Mouse (Mus musculus): ENCODE measurements around the gene Cfap45.

The Cfap45 gene

DNA sequence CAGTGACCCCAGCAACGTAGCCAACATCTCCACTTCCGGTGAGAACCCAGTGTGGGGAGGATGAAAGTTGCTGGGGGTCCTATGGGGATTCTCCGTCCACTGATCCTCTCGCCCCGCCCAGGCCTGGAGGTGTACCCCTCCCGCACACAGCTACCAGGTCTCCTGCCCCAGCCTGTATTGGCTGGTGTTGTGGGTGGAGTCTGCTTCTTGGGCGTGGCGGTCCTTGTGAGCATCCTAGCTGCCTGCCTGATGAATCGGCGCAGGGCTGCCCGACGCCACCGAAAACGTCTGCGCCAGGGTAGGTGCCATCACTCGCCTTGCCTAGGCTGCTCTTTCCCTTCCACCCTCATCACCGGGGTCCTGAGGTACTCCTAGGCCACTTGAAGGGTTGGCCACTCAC, 24.6 kb upstream of the Cfap45 start:
- peak; percentile 58 for DNase-seq (ENCODE audit: low read depth, low spot score)

DNA sequence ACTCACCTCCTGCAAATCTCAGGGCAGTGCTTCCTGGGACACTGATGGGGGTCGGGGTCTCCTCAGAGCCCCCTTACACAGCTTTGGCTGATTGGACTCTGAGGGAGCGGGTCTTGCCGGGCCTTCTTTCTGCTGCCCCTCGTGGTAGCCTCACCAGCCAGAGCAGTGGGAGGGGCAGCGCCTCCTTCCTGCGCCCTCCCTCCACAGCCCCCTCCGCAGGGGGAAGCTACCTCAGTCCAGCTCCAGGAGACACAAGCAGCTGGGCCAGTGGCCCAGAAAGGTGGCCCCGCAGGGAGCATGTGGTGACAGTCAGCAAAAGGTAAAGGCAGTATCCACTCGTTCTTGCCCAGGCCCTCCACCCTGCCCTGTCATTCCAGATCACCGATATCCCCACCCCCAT, 23.2 kb upstream of the Cfap45 start:
- no peak for DNase-seq (ENCODE audit: low read depth, low spot score)

DNA sequence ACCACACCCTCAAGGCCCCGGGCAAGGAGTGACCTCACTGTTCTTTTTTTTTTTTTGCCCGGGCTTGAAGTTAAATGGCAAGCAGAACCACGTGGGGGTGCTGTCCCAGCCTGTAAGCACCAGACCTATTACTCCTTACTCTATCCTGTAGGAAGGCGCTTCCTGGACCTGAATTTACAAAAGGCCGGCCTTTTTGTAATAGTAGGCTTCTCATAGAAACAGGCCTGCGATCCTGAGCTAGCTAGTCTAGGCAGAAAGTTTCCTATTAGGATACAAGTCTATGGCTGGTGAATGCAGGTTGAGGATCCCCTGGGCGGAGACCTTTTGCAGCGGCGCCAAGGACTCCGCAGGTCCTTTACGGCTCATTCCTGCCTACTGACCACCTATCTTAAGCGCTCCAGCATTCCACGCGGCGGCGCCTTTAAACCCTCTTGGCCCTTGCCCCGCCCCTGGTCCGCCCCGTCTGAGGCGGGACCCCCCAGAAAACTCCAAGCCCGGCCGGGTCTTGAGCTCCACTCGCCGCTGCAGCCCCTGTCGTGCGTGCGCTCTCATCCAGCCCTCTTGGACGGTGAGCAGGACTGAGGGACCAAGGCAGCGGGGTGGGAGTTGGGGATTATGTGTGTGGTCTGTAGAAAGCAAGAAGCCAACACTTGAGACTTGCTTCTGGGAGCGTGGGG, 20.7 kb upstream of the Cfap45 start, which contains the start of gene Tagln2:
Gene Tagln2, plus strand, starts transcription at position 283 of the 677 bp plus-strand sequence.
- DNase-seq (ENCODE audit: low read depth, low spot score) = peak; percentile 90

DNA sequence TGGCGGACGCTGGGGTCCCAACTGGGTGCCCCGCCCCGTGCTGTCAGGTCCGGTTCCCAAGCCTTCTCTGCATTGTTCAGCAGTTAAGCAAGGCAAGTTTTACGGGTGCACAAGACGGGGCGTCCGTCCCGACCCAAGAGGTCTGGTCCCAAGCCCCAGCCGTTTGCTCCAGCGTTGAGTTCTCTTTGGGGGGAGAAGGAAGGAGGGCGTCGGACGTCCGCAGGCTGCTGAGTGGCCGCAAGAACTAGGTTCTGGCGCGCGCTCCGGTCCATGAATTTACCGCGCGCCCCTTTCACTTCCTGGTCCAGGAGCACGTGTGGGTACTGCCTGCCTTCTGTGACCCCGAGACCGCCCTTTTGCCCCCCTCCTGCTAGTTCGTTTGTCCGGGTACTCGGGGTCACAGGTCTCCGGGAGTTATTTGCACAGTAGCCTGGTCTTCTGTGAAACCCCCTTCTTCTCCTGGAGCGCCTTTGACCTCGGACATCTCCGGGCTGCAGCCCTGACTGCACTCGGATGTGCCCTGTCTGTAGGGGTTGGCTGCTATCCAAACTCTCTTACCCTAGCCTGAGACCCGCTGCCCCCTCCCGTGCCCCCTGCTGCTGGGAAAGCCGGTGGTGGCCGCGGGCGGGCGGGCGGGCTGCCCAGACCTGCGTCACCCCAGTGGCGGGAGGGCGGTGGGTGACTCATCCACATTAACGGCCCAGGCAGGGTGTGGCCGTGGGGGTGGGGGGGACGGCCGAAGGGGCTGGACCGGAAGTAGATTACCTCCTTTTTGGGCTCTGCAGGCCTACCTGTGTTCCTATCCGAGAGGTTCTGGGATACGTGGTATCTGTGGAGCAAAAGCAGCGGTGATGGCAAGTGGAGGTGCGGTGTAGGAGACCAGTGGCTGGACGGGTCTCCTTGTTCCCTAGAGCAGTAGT, 19.9 kb upstream of the Cfap45 start:
- DNase-seq (ENCODE audit: low read depth, low spot score) = no peak

DNA sequence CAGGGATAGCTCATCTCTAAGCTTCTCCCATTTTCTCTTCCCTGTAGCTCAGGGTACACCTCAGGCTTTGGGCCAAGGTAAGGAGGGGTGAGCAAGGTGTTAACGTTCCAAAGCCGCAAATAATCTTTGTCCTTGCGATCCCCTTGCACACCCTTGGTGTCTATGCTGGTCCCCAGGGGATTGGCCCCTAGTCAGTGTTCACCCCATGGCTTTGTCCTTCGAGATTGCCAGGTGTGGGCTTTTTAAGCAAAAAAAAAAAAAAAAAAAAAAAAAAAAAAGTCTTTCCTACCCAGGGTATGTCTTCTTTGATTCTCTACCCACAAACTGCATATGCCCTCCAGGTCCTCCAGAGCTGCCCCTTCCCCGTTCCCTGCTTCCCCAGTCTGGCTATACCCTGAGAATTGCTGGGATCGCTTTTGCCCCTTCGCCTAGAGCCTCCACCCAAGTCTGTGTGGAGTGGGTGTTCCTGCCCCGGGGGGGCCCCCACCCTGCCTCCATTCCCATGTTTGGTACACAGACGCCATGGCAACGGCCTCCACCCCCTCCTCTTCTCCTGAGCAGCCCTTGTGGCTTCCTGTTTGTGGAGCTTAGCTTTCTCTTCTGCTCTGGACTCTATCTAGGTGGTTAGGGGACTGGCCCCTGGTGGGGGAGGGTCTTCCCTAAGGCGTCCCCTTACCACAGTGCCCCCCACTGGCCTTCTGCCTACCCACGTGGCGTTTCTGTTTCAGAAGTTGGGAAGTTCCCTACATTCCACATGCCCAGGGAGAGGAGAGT, 19.0 kb upstream of the Cfap45 start:
- DNase-seq (ENCODE audit: low read depth, low spot score) = peak; percentile 51

DNA sequence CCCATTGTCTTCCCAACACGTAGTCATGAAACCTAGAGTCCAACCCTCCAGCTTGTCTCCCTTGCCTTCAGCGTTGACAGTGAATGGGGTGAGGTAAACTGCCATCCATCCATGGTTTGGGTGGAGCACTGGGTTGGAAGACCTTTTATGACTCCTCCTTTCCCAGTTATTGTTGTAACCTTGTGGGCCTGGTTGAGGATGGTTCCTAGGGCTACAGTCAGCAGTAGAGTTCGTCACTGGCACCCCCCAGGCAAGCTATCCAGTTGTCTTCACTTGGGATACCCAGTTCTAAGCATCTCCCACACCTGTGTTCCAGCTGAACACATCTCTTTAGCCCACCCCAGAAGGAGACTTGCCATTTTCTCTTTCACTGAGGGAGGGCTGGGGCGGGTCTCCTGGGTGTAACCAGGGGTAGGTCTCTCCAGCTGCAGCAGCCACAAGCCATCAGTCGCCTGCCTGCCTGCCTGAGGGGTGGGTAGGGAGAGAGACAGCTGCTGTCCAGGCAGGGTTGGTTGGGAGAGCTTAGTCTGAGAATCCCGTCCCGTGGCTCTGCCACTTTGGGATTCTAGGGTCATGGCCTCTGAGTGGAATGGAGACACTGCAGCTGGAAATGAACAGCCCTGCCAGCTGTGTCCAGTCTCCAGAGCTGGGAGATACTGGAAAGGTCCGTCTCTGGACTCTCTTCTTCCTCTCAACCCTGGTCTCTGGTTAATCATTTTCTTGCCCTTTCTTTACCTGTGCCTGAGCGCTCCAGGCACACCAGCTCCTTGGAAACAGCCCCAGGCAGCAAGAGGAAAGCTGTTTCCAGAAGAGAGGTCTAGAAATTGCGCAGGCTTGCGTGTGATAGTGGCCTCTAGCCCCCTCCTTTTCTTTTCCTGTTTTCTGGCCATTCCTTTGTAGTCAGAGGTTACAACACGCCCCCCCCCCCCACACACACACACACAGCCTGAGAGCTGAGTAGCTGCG, 18.2 kb upstream of the Cfap45 start:
- peak; percentile 64 for DNase-seq (ENCODE audit: low read depth, low spot score)

DNA sequence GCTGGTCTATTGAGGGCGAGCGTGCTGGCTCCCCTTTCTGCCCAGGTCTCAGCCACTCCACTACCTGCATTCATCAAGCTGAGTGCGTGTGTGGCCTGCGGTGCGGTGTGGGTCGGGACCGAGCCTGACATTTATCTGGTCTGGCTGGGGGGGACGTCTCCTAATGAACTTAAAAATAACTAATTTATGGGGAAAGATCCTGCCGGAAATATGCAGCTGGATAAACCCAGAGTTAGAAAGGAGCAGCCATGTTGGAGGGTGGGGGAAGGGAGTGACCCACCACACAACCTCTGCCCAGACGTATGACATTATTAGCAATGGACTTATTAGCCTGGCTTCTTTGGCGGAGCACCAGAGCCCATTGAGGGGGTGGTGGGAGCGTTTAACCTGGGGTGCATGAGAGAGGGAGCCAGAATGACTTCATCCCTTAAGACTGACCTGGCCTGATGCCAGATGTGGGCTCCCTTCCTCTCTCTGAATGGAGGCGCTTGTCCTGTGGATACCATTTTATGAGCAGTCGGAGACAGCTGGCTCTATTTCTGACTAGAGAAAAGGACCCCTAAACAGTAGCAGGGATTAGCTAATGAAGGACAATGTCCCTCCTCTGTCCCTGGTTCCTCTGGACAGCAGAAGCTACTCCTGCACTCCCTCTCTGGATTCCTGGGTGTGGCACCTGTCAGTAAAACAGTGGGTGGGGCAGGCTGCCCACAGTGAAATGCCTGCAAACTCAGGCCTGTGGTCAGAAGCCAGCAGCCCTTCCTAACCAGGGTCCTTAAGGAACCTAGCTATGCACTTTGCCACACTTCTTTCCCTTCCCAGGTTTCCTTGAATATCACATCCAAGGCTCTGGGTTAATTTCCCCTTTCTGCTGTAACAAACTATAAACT, 17.2 kb upstream of the Cfap45 start:
- no peak for DNase-seq (ENCODE audit: low read depth, low spot score)

DNA sequence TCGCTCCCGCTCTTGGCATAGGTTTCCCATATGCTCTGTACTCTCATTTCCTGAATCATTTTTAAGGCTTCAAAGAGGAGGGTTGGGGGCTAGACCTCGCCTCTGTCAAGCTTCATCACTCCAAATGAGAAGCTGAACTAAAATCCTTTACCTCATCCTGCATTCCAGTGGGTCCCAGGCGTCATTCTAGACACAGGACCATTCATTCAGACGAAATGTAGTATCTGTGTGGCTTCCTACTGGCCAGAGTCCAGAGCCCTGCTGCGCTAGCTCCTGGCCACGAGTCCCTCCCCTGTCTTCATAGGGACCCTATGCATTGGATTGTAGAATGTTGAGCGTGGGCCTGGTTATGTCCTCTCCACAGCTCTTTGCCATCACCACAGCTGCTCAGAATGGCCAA, 15.8 kb upstream of the Cfap45 start:
- DNase-seq (ENCODE audit: low read depth, low spot score) = no peak

DNA sequence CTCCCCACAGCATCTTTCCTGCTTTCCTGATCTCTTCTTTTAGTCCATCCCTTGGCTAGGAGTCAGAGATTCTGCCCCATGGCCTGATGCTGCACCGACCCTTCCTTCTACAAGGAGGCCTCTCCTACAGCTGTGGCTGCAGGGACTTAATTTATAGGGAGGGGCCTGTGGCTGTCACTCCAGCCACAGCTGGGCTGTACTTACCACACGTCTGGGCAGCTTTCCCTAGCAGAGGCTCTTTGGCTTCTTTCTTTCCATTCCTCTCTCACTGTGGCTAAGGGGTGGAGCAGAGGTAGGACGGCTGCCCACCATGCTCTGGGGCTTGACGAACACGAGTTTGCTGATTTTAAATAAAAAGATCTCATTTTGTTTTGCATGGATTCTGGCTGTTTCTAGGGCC, 13.6 kb upstream of the Cfap45 start:
- DNase-seq (ENCODE audit: low read depth, low spot score) = no peak

DNA sequence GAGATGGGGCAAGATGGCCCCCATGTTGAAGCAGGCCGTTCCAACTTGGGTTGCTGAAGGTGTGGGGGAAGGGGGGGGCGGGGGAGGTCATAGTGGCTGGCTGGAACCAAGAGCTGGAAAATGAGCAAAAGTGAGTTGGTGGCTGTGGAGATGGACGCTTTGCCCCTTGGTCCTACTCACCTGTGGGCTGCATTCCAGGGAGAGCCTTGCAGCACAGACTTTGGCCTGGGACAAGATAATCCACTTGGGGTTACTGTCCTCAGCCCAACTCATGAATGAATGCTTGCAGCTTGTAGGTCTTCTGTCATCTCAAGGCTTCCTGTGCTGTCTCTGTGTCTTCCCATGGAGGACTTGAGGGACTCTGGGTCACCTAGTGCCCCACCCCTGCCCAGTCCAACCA, 12.9 kb upstream of the Cfap45 start:
- no peak for DNase-seq (ENCODE audit: low read depth, low spot score)

DNA sequence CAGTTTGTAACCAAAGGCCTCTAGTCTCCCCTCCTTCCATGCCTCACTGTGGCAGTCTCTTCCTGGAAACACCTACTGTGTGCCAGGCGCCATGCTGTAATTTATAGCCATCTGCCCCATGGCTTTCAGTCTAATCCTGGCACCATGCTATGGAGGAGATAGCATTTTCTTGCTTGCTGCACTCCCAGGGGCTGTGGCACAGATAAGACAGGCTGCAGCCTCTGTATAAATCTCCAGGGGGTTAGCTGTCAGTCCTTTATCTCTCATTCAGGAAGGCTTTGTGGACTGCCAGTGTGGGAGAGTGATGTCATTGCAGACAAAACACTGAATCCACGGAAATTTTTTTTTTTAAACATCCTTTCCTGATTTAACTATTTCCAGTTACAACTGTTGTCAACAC, 12.4 kb upstream of the Cfap45 start:
- DNase-seq (ENCODE audit: low read depth, low spot score) = no peak

DNA sequence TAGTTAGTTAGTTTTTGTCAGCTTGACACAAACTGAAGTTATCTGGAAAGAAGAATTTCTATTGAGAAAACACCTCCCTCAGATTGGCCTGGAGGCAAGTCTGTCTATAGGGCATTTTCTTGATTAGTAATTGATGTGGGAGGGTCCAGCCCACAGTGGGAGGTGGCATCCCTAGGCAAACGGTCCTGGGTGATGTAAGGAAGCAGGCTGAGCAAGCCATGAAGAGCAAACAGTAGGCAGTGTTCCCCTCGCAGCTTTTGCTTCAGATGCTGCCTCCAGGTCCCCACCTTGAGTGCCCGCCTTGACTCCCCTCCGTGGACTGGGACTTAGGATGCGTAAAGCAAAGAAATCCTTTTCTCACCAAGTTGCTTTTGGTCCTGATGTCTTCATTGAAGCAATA, 11.4 kb upstream of the Cfap45 start:
- DNase-seq (ENCODE audit: low read depth, low spot score) = no peak

DNA sequence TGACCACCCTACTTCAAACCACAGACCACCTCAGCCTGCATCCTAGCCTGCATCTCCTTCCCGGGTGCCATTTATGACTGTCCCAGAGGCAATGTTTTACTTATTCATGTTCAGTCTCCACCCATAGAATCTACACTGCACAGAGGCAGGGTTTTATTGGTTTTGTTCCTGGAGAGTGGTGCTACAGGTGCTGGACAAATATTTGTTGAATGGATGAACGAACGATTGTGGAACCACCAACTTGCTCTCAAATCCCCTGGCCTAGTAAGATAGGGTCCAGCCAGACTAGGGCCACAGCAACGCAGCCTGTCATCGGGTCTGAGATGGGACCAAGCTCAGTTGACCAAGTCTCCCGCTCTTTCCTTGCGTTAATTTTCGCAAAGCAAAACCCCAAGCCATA, 10.6 kb upstream of the Cfap45 start:
- DNase-seq (ENCODE audit: low read depth, low spot score) = no peak

DNA sequence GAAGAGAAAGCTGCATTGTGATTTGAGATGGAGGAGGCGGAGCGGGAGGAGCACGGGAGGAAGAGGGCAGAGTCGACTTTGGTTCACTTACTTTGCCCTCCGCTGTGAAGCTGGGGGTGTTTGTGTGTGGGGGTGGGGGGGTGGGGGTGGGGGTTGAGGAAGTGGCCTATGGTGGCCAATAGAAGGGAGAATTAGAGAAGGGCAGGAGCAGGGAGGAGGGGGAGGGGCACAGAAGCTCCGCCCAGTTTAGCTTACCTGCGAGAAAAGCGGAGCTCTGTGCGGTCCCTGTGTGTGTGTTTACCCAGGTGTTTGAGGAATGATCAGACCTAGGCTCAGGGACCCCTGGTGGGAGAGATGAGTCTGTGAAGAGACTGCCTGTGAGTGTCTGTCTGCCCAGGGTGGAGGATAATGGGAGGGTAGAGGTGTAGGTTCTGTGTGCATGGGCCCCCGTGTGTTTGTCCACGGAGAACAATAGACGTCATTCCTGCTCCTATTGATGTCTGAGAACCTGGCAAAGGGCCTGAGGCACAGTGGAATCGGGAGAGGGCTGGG, 10.1 kb upstream of the Cfap45 start:
- DNase-seq (ENCODE audit: low read depth, low spot score) = peak; percentile 78

DNA sequence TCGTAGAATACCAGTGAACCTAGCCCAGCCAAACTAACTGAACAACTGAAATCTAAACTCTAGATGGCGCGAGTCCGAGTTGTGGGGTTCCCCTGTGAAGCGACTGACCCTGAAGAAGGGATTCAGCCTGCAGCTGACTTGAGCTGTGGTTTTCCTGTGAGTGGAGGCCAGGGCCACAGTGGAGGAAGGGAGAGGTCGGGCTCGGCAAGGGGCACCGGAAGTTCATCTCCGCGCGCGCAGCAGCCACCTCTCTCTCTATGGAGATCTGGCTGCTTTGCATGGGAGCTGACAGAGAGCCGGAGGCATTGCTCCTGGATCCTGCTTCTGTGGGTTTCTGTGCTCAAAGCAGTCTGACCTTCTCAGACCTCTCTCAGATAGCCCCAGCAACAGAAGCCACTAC, 7.6 kb upstream of the Cfap45 start:
- peak; percentile 65 for DNase-seq (ENCODE audit: low read depth, low spot score)

DNA sequence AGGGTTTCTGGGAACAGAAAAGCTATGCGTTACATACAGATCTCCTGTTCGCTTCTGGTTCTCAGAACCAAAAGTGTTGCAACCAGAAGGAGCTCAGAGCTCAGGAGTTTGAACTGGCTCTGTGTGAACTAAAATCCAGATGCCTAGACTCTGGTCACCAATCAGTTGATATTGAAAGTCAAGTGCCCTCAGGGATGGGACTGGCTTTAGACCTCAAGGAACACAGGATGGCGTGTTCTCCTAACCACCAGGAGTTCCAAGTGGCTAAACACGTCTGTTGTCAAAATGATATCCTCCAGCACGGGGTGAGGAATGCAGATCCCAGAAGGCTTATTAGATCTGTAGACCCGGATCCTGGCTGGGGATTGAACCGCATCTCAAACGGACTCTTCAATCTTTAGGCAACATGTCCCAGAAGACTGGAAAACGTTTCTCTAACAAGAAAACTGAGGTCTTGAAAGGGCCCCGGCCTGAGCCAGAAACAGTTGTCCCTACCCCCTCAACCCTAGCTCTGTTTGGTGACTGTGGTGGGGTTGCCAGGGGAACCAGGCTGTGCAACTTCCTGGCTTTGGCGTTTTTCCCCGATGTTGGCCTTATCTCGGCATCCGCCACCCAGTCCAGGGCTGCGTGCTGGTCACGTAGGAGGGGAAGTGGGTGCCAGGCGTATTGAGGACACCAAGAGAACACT, 6.9 kb upstream of the Cfap45 start:
- DNase-seq (ENCODE audit: low read depth, low spot score) = no peak

DNA sequence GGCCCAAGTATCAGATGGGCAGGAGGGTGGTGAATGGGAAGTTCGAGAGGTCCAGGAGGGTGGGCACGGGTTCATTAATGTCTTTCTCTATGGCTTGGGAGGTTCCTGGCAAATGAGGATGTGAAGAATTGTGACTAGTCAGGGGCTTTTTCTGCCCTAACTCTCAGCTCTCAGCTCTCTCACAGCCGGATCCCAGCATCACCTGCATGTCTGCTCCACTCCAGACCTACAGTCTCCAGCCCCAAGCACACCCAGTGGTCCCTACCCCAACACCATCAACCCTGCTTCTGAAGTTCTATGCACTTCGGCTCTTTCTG, 6.4 kb upstream of the Cfap45 start:
- no peak for DNase-seq (ENCODE audit: low read depth, low spot score)

DNA sequence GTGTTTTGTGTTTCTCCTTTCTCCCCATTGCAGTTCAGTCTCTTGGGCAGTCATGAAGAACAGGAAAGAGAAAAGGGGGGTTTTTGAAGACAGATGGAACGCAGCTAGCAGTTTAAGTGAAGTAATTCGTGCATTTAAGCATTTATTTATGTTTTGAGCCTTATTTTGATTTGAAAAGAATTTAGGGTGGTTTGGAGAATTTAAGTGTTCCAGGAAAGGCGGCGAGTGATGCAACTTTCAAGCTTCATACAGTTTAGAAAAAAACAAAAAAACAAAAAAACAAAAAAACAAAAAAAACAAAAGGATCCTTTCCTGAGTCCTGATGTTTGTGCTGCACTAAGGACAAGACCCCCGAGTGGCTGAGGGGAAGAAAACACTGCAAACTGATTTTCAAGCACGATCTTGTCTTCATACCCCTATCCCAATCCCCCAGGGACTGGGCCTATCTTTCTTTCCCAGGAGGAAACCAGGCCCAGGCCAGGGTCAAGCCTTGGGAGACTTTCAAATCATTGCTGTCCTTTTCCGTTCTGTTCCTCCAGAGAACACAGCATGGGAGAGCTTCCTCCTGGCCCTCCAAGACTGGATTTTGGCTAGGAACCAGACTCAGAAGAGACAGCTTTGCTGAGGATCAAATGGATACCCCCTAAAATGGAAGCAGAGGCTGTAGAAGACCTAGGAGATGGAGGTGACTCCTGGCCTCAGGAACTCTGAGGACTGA, 5.9 kb upstream of the Cfap45 start:
- no peak for DNase-seq (ENCODE audit: low read depth, low spot score)

DNA sequence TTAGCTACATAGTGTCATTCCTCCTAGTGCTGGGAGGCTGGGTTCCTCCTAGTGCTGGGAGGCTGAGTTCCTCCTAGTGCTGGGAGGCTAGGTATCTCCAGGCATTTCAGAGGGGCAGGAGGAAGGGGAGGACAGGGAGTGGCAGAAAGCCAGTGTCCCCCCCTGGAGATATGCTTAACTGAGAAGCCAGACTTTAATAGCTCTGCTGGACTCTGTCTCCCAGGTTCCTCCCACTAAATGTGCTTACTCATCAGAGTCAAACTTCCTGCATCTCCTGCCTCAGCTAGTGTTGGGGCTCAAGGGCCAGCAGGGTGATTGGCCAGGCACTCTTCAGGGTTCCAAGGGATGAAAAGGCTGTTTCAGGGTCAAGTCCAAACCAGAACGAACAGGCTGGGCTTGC, 5.2 kb upstream of the Cfap45 start:
- peak; percentile 48 for DNase-seq (ENCODE audit: low read depth, low spot score)

Data from ZHBTc4 (cell line).